Mouse (Mus musculus) forebrain, embryonic 11.5 days (tissue): ENCODE results near the gene Ino80. TPM values are rescaled to one million over a fixed set of nuclear protein-coding genes. Genes with fewer than 3 reads are reported as not detected.

ENCODE experiments used
- ATAC-seq: fragments of 200-750 bp; cut with Nextera tagmentation; replicated peaks from 2 replicates; pipeline ENCODE4 v1.8.0; 2017; ENCODE audit warnings: moderate TSS enrichment; ENCODE audit not compliant: low FRiP score
- DNase-seq: peaks from one replicate; pipeline ENCODE4 v3.0.0-alpha.2; 2017; ENCODE audit warnings: low spot score
- H3K27ac ChIP-seq: fragments of 300-500 bp; sonication (generic); 2 replicates; pipeline ENCODE4 v1.5.1; 2014; ENCODE audit warnings: low read depth, low read length
- H3K27me3 ChIP-seq: fragments of 300-500 bp; sonication (generic); 2 replicates; pipeline ENCODE4 v1.6.1; 2014; ENCODE audit warnings: mild to moderate bottlenecking, low read length, mixed read lengths; ENCODE audit not compliant: control insufficient read depth, insufficient read depth
- H3K36me3 ChIP-seq: fragments of 300-500 bp; sonication (generic); 2 replicates; pipeline ENCODE4 v1.6.1; 2014; ENCODE audit warnings: mild to moderate bottlenecking, low read length, moderate library complexity, mixed read lengths; ENCODE audit not compliant: control insufficient read depth, insufficient read depth
- H3K4me1 ChIP-seq: fragments of 300-500 bp; sonication (generic); replicated peaks from 2 replicates; pipeline ENCODE4 v1.6.1; 2014; ENCODE audit warnings: low read length, mixed read lengths; ENCODE audit not compliant: control insufficient read depth, insufficient read depth
- H3K4me2 ChIP-seq: fragments of 300-500 bp; sonication (generic); 2 replicates; pipeline ENCODE4 v1.6.1; 2014; ENCODE audit warnings: low read depth, mild to moderate bottlenecking, low read length, moderate library complexity, mixed read lengths; ENCODE audit not compliant: severe bottlenecking
- H3K4me3 ChIP-seq: fragments of 300-500 bp; sonication (generic); 2 replicates; pipeline ENCODE4 v1.5.1; 2014; ENCODE audit warnings: low read depth, low read length
- H3K9ac ChIP-seq: fragments of 300-500 bp; sonication (generic); 2 replicates; pipeline ENCODE4 v1.6.1; 2014; ENCODE audit warnings: low read length
- H3K9me3 ChIP-seq: fragments of 300-500 bp; sonication (generic); 2 replicates; pipeline ENCODE4 v1.6.1; 2016; ENCODE audit warnings: low read length, mixed read lengths; ENCODE audit not compliant: control insufficient read depth
- WGBS: fragments of 180-500 bp; shearing (Covaris S2); extraction: QIAGEN DNeasy Blood & Tissue Kit; methylation state at CpG from one replicate; pipeline ENCODE4 v1.1.7; 2014; 5-methylcytosine and 5-hydroxymethylcytosine counted together
- polyA plus RNA-seq: library from polyadenylated mRNA; unstranded; fragments of >200 nt; fragmentation: Nextera tagmentation; extraction: Ambion mirVana; gene quantifications from 2 replicates; pipeline ENCODE4 v1.2.1, GENCODE M21; 2014

Ino80 gene
- polyA plus RNA-seq, 1 experiment from 2014 or later, result 6.5 TPM

DNA sequence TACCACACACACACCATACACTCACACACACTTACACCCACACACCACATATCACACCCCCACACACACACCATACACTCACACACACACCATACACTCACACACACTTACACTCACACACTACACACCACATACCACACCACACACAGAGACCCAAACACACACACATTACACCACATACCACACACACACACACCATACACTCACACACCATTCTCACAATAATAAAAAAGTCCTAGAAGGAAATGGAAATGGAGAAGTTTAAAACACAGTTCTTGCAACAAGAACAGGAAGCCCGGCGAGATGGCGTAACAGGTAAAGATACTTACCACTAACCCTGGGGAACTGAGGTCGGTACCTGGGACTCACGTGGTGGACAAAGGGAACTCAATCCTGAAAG, 120.7 kb downstream of the Ino80 start:
- H3K27me3 ChIP-seq, result no peaks in the 10 kb centered on the region
- ATAC-seq (no peak), DNase-seq (no peak)
- no peak overlapping the region for H3K4me2 ChIP-seq
- no peaks in the 10 kb centered on the region for H3K9me3 ChIP-seq
- no peak overlapping the region for H3K9ac ChIP-seq
- 95% methylated on average over 5 of the region's 5 CpGs for WGBS
- no peaks in the 10 kb centered on the region for H3K36me3 ChIP-seq
- no peak overlapping the region for H3K4me3 ChIP-seq
- no peaks in the 10 kb centered on the region for H3K4me1 ChIP-seq
- no peak overlapping the region for H3K27ac ChIP-seq

DNA sequence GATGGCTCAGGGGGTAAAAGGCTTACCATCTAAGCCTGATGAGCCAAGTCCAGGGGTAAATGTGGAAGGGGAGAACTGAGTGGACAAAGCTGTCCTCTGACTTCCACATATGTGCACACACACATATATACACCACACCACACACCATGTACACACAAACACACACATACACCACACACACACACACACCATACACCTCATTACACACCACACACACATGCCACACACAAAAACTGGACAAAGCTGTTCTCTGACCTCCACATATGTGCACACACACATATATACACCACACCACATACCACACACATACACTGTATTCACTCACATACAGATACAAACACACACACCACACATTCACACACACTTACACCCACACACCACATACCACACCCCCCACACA, 121.2 kb downstream of the Ino80 start:
- Histone ChIP-seq H3K36me3 (no peaks in the 10 kb centered on the region), H3K4me3 (no peak overlapping the region), H3K9me3 (no peaks in the 10 kb centered on the region), H3K27ac (no peak overlapping the region), H3K27me3 (no peaks in the 10 kb centered on the region), H3K4me2 (no peak overlapping the region), H3K4me1 (no peaks in the 10 kb centered on the region), H3K9ac (no peak overlapping the region)
- ATAC-seq (no peak), DNase-seq (no peak)

DNA sequence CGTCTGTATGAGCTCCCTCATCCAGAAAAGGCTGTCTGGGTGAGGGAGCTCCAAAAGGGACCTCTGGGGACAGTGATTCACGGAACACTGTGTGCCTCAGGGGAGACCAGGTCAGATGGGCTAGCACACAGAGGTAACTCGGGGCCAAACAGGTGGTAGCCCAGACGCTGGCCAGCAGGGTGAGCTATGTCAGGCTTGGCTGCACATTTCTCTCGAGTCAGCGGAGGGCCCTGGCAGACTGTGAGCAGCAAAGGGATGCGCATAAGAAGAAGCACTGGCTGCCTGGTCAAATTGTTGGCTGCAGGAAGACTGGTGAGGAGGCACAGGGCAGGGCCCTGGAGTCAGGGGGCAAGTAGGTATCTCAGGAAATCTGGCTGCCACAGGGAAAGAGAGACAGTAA, 121.8 kb downstream of the Ino80 start:
- WGBS, result 27% methylated on average over 7 of the region's 7 CpGs
- no peak overlapping the region for H3K4me2 ChIP-seq
- DNase-seq (no peak), ATAC-seq (no peak)
- no peaks in the 10 kb centered on the region for H3K36me3 ChIP-seq
- no peak overlapping the region for H3K9ac ChIP-seq
- no peaks in the 10 kb centered on the region for H3K27me3 ChIP-seq
- no peak overlapping the region for H3K4me3 ChIP-seq
- no peaks in the 10 kb centered on the region; the same call in none of the 2 replicates for H3K4me1 ChIP-seq
- no peaks in the 10 kb centered on the region for H3K9me3 ChIP-seq
- H3K27ac ChIP-seq, result no peak overlapping the region

DNA sequence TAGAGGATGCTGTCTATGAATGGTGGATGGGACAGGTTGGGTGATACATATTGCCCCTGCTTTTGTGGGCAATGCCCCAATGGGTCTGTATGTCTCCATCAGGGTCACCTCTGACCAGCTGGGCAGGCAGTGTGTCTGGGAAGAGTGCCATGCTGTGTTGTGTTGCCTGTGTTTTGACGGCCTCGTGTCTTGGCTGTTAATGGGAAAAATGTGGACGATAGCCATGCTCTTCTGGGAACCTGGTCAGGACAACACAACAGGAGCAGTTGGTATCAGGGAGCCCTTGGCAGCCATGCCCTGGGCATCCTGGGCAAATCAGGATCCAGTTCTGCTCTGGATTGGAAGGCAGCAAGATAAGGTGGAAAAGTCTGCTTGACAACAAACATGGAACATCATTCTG, 122.4 kb downstream of the Ino80 start:
- H3K27me3 ChIP-seq, result peaks cover 4% of the 10 kb centered on the region; the same call in 1 of the 2 replicates
- H3K27ac ChIP-seq, result no peak overlapping the region
- no peak overlapping the region for H3K4me2 ChIP-seq
- 82% methylated on average over 3 of the region's 3 CpGs for WGBS
- H3K9ac ChIP-seq, result no peak overlapping the region
- no peak for ATAC-seq
- H3K9me3 ChIP-seq, result no peaks in the 10 kb centered on the region
- peaks cover 3% of the 10 kb centered on the region for H3K4me1 ChIP-seq
- H3K4me3 ChIP-seq, result no peak overlapping the region
- no peak for DNase-seq
- no peaks in the 10 kb centered on the region for H3K36me3 ChIP-seq

DNA sequence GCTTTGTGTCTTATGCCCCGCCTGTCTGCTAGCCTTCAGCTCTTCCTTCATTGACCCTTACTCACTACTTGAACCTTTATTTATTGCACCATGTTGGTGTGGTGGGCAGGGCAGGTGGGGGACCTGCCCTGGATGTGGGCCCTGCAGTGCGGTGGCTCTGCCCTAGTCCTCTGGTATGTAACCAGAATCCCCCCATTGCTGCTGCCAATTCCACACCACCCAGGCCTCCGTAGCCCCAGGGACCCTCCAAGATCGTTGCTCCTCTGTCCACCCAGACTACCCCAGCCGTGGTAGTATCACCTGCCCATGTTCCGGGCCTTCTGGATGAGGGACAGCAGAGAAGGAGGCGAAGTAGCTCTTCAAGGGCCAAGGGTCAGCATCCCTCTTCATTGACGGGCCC, 123.8 kb downstream of the Ino80 start:
- Histone ChIP-seq H3K27ac (no peak overlapping the region), H3K9ac (no peak overlapping the region), H3K36me3 (no peaks in the 10 kb centered on the region), H3K4me2 (no peak overlapping the region), H3K9me3 (no peaks in the 10 kb centered on the region), H3K4me1 (peaks cover 3% of the 10 kb centered on the region), H3K4me3 (no peak overlapping the region), H3K27me3 (peaks cover 5% of the 10 kb centered on the region; the same call in 1 of the 2 replicates)
- ATAC-seq (no peak), DNase-seq (no peak)
- 89% methylated on average over 8 of the region's 8 CpGs for WGBS

- Histone ChIP-seq H3K27ac (no peak within 1 kb of the TSS), H3K27me3 (peaks cover 5% of the 10 kb centered on the region; the same call in 1 of the 2 replicates), H3K9me3 (no peaks in the 10 kb centered on the region), H3K9ac (peak within 1 kb of the TSS; percentile 58), H3K36me3 (no peaks in the 10 kb centered on the region), H3K4me2 (peak within 1 kb of the TSS; percentile 95), H3K4me3 (peak within 1 kb of the TSS; percentile 52), H3K4me1 (peaks cover 3% of the 10 kb centered on the region)
- peak; percentile 89 for DNase-seq
- peak; percentile 94 for ATAC-seq
- WGBS, result 5% methylated on average over 54 of the region's 58 CpGs
These were observed 126.7 kb downstream of the Ino80 start, which contains the start of gene Chac1 for GRCm38 (mm10) chr2:119350555-119351486. Chac1 (plus strand) TSS chr2:119351229.

GRCm38 (mm10) chr2:119344537-119345138, 132.8 kb downstream of the Ino80 start:
- no peaks in the 10 kb centered on the region for H3K4me1 ChIP-seq
- no peaks in the 10 kb centered on the region for H3K9me3 ChIP-seq
- DNase-seq, result no peak
- no peak overlapping the region for H3K27ac ChIP-seq
- no peaks in the 10 kb centered on the region for H3K27me3 ChIP-seq
- no peak overlapping the region for H3K9ac ChIP-seq
- 57% methylated on average over 6 of the region's 6 CpGs for WGBS
- no peak overlapping the region for H3K4me3 ChIP-seq
- ATAC-seq, result no peak
- H3K36me3 ChIP-seq, result no peaks in the 10 kb centered on the region
- H3K4me2 ChIP-seq, result no peak overlapping the region

- H3K4me1 ChIP-seq, result no peaks in the 10 kb centered on the region; the same call in 1 of the 2 replicates
- no peak overlapping the region for H3K27ac ChIP-seq
- WGBS, result 9% methylated on average over 60 of the region's 60 CpGs
- DNase-seq (peak; percentile 95), ATAC-seq (peak; percentile 85)
- no peaks in the 10 kb centered on the region for H3K36me3 ChIP-seq
- peak overlapping the region; percentile 55 for H3K4me3 ChIP-seq
- peak overlapping the region; percentile 81 for H3K9ac ChIP-seq
- H3K27me3 ChIP-seq, result no peaks in the 10 kb centered on the region; the same call in 1 of the 2 replicates
- no peaks in the 10 kb centered on the region for H3K9me3 ChIP-seq
- peak overlapping the region; percentile 81 for H3K4me2 ChIP-seq
These were observed 139.8 kb downstream of the Ino80 start for GRCm38 (mm10) chr2:119337425-119338265.
